Mouse (Mus musculus): Measurements from ENCODE around the gene Bicra. TPM values are rescaled to one million over a fixed set of nuclear protein-coding genes. Genes with fewer than 3 reads are reported as not detected.
A peak's percentile ranks its signal among the peaks of the same experiment; 100 is the strongest.

Gene Bicra
- polyA plus RNA-seq, 1 experiment from 2014 or later = 6.9 TPM

- WGBS = 9% methylated on average over 8 of the region's 8 CpGs
- H3K9me3 ChIP-seq (replicated peaks) = no peaks in the 10 kb centered on the region
- H3K36me3 ChIP-seq = peaks cover 43% of the 10 kb centered on the region
- peak overlapping the region; percentile 77 for H3K4me3 ChIP-seq
- DNase-seq (ENCODE audit: low spot score) = no peak
- H3K27me3 ChIP-seq (ENCODE audit: low read depth, poor library complexity, severe bottlenecking) = 0 out of 2 replicates have a peak, but pooled peaks cover 10% of the 10 kb centered on the region
- peaks cover 29% of the 10 kb centered on the region for H3K4me1 ChIP-seq
- peak overlapping the region; percentile 97 for H3K27ac ChIP-seq (replicated peaks)
Measured at GRCm38 (mm10) chr7:15945211-15945610, 102.5 kb downstream of the Bicra start.

- Histone ChIP-seq H3K36me3 (peaks cover 52% of the 10 kb centered on the region), H3K4me1 (peaks cover 29% of the 10 kb centered on the region), H3K27ac (replicated peaks) (no peak overlapping the region), H3K4me3 (peak overlapping the region; percentile 77; the same call in 1 of the 2 replicates), H3K27me3 (ENCODE audit: low read depth, poor library complexity, severe bottlenecking) (0 out of 2 replicates have a peak, but pooled peaks cover 6% of the 10 kb centered on the region), H3K9me3 (replicated peaks) (no peaks in the 10 kb centered on the region)
- 94% methylated on average over 1 of the region's 1 CpGs for WGBS
- no peak for DNase-seq (ENCODE audit: low spot score)
Measured at GRCm38 (mm10) chr7:15944311-15944710, 103.4 kb downstream of the Bicra start.

- Histone ChIP-seq H3K27ac (replicated peaks) (no peak overlapping the region), H3K27me3 (ENCODE audit: low read depth, poor library complexity, severe bottlenecking) (no peaks in the 10 kb centered on the region), H3K9me3 (replicated peaks) (peaks cover 10% of the 10 kb centered on the region), H3K4me1 (no peaks in the 10 kb centered on the region), H3K36me3 (peaks cover 90% of the 10 kb centered on the region), H3K4me3 (no peak overlapping the region)
- DNase-seq (ENCODE audit: low spot score) = no peak
- 94% methylated on average over 3 of the region's 3 CpGs for WGBS
Measured at GRCm38 (mm10) chr7:15938621-15939020, 109.1 kb downstream of the Bicra start.

DNA sequence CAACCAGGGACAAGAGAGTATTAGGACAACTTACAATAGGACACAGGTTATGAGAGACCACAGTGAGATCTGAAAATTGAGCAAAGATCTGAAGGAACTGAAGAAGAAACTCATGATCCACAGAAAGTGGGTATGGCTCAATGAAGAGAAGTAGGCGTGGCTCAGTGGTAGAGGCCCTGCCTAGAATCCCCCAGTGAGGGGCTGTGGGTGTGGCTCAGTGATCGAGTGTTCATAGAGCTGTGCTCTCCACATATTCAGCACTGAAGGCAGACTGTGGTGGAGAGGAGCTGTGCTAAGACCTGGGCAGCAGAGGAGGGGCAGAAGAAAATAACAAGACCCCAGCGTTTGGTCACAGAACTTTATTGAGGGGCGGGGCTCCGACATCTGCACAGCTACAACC lies 110.2 kb downstream of the Bicra start:
- H3K36me3 ChIP-seq = peaks cover 78% of the 10 kb centered on the region
- H3K4me1 ChIP-seq = no peaks in the 10 kb centered on the region
- 91% methylated on average over 5 of the region's 5 CpGs for WGBS

DNA sequence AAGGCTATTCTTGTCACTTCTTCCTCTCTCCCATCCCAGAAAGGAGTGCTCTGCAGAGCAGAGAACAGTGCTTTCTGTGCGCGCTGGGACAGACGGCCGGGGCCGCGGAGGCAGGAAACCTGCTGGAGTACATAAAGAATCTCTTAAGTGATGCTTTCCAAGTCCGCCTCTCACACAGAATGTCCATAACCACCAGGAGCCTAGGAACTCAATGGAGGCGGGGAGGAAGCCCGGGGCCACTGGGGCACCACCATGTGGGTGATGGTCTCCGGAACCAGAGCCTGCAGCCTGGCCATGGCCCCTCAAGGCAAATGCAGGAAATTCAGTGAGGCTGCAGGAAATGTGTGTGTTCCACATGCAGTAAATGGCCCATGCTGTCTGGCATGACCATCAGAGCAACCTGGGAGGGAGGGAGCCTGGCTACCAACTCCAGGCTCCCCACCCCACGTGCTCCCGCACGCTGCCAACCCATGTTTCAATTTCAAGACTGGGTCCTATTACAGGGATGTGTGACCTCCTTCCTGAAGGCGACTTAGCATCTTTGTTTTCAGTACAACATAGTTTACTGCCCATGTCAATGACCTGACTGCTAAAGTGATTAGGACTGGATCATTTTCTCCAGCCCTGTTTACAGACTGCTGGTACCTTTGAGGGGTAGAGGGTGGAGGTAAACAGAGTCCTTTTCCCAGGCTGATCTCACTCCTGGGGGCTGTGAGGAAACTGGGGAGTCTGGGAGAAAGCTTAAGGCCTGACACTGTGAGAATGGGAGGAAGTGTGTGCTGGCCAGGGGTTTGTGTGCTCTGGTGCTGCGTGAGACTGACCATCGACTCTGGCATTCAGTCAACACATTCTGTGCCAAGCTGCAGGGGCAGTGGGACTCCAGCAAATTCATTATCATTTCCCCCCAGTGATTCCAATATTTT lies 114.0 kb downstream of the Bicra start:
- DNase-seq (ENCODE audit: low spot score) = no peak
- Histone ChIP-seq H3K9me3 (replicated peaks) (peaks cover 10% of the 10 kb centered on the region), H3K27ac (replicated peaks) (no peak overlapping the region), H3K4me3 (no peak overlapping the region), H3K27me3 (ENCODE audit: low read depth, poor library complexity, severe bottlenecking) (no peaks in the 10 kb centered on the region), H3K36me3 (peaks cover 40% of the 10 kb centered on the region), H3K4me1 (no peaks in the 10 kb centered on the region)
- WGBS = 71% methylated on average over 16 of the region's 16 CpGs

More for the DNA sequence above, 110.2 kb downstream of the Bicra start:
- DNase-seq (ENCODE audit: low spot score) = no peak
- H3K27ac ChIP-seq (replicated peaks) = no peak overlapping the region
- peaks cover 10% of the 10 kb centered on the region for H3K9me3 ChIP-seq (replicated peaks)
- H3K27me3 ChIP-seq (ENCODE audit: low read depth, poor library complexity, severe bottlenecking) = no peaks in the 10 kb centered on the region
- no peak overlapping the region for H3K4me3 ChIP-seq

GRCm38 (mm10) chr7:15931635-15932034 lies 116.1 kb downstream of the Bicra start:
- Histone ChIP-seq H3K4me1 (no peaks in the 10 kb centered on the region), H3K27me3 (ENCODE audit: low read depth, poor library complexity, severe bottlenecking) (no peaks in the 10 kb centered on the region), H3K27ac (replicated peaks) (no peak overlapping the region), H3K4me3 (no peak overlapping the region), H3K36me3 (peaks cover 20% of the 10 kb centered on the region), H3K9me3 (replicated peaks) (peaks cover 10% of the 10 kb centered on the region)
- no peak for DNase-seq (ENCODE audit: low spot score)
- whole genome bisulfite sequencing = 82% methylated on average over 3 of the region's 3 CpGs

DNA sequence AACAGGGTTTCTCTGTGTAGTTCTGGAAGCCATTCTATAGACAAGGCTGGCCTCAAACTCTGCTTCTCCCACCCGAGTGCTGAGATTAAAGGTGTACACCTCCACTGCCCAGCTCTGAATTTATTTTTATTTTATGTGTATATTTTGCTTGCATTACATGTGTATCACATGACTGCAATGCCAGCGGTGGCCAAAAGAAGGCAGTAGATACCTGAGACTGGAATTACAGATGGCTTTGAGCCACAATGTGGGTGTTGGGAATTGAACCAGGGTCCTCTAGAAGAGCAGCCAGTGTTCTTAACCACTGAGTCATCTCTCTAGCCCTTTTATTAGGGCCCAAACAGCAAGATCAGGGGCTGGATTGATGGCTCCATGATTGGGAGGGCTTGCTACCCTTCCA lies 117.2 kb downstream of the Bicra start:
- WGBS = 63% methylated on average over 2 of the region's 2 CpGs
- Histone ChIP-seq H3K9me3 (replicated peaks) (peaks cover 8% of the 10 kb centered on the region), H3K4me3 (no peak overlapping the region), H3K4me1 (no peaks in the 10 kb centered on the region), H3K36me3 (peaks cover 9% of the 10 kb centered on the region), H3K27ac (replicated peaks) (no peak overlapping the region), H3K27me3 (ENCODE audit: low read depth, poor library complexity, severe bottlenecking) (no peaks in the 10 kb centered on the region)
- DNase-seq (ENCODE audit: low spot score) = no peak

DNA sequence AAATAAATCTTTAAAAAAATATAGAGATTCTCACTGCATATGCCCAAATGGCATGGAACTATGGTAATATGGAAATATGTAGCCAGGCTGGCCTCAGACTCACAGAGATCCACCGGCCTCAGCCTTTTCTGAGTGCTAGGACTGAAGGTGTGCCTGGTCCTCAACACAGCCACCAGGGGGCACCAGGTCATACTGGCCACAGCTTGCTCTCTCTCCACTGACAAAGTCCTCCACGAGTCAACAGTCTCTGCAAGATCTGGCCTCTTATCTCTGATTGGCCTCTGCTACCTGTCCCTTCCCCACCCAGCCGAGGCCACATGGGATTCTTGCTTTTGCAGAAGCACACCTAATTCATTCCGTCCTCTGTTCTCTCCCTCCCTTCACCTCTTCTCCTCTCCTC lies 117.8 kb downstream of the Bicra start:
- WGBS = 36% methylated on average over 4 of the region's 4 CpGs

GRCm38 (mm10) chr7:15922220-15922773 lies 125.4 kb downstream of the Bicra start, which contains the start of gene Selenow:
Selenow (minus strand) TSS chr7:15922402.
- WGBS = under 1% methylated on average over 33 of the region's 33 CpGs
- Histone ChIP-seq H3K27ac (replicated peaks) (peak within 1 kb of the TSS; percentile 98), H3K4me3 (peak within 1 kb of the TSS; percentile 82), H3K36me3 (peaks cover 36% of the 10 kb centered on the region), H3K27me3 (ENCODE audit: low read depth, poor library complexity, severe bottlenecking) (peaks cover 17% of the 10 kb centered on the region), H3K9me3 (replicated peaks) (no peaks in the 10 kb centered on the region; the same call in 1 of the 2 replicates), H3K4me1 (peaks cover 26% of the 10 kb centered on the region)
- peak; percentile 93 for DNase-seq (ENCODE audit: low spot score)

More for the DNA sequence above, 117.8 kb downstream of the Bicra start:
- peak; percentile 42 for DNase-seq (ENCODE audit: low spot score)
- H3K27ac ChIP-seq (replicated peaks) = no peak overlapping the region
- peaks cover 2% of the 10 kb centered on the region; the same call in 1 of the 2 replicates for H3K9me3 ChIP-seq (replicated peaks)
- peaks cover 3% of the 10 kb centered on the region for H3K36me3 ChIP-seq
- H3K27me3 ChIP-seq (ENCODE audit: low read depth, poor library complexity, severe bottlenecking) = no peaks in the 10 kb centered on the region
- no peaks in the 10 kb centered on the region for H3K4me1 ChIP-seq
- no peak overlapping the region for H3K4me3 ChIP-seq

DNA sequence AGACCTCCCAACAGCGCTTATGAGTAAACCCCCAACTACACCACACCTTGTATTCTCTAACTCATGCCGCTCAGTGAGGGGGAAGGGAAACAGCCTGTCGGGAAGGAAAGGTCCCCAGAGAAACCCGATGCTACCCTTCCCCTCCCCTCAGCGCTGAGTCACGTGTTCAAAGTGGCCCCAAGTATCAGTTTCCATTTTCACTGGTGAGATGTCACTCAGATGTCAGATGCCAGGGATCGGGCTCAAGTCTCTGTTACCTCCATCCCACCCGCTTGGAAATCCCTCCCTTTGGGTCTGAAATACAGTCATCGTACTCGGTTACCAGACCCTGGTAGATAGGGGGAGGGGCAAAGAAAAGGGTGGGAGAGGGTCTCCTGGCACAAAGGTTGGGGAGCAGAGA lies 125.9 kb downstream of the Bicra start:
- H3K27me3 ChIP-seq (ENCODE audit: low read depth, poor library complexity, severe bottlenecking) = peaks cover 17% of the 10 kb centered on the region
- H3K9me3 ChIP-seq (replicated peaks) = no peaks in the 10 kb centered on the region; the same call in 1 of the 2 replicates
- peaks cover 26% of the 10 kb centered on the region for H3K4me1 ChIP-seq
- peaks cover 41% of the 10 kb centered on the region for H3K36me3 ChIP-seq
- peak overlapping the region; percentile 98 for H3K27ac ChIP-seq (replicated peaks)
- peak overlapping the region; percentile 82 for H3K4me3 ChIP-seq
- peak; percentile 68 for DNase-seq (ENCODE audit: low spot score)
- 2% methylated on average over 10 of the region's 10 CpGs for WGBS
